Mouse (Mus musculus) hindbrain, embryonic 12.5 days (tissue): Measurements from ENCODE around the gene Anapc4. TPM values are rescaled to one million over a fixed set of nuclear protein-coding genes. Genes with fewer than 3 reads are reported as not detected.

Source experiments
- ATAC-seq: fragments of 200-750 bp; cut with Nextera tagmentation; 2 replicates; pipeline ENCODE4 v1.8.0; 2017; ENCODE audit warnings: moderate TSS enrichment; ENCODE audit not compliant: low FRiP score
- H3K27ac ChIP-seq: fragments of 300-500 bp; sonication (generic); 2 replicates; pipeline ENCODE4 v1.5.1; 2016; ENCODE audit warnings: mild to moderate bottlenecking
- H3K27me3 ChIP-seq: fragments of 300-500 bp; sonication (generic); 2 replicates; pipeline ENCODE4 v1.6.1; 2016; ENCODE audit warnings: mild to moderate bottlenecking
- H3K36me3 ChIP-seq: fragments of 300-500 bp; sonication (generic); 2 replicates; pipeline ENCODE4 v1.6.1; 2016; ENCODE audit warnings: mild to moderate bottlenecking
- H3K4me1 ChIP-seq: fragments of 300-500 bp; sonication (generic); 2 replicates; pipeline ENCODE4 v1.6.1; 2016
- H3K4me2 ChIP-seq: fragments of 300-500 bp; sonication (generic); replicated peaks from 2 replicates; pipeline ENCODE4 v1.6.1; 2016; ENCODE audit warnings: mild to moderate bottlenecking
- H3K4me3 ChIP-seq: fragments of 300-500 bp; sonication (generic); 2 replicates; pipeline ENCODE4 v1.5.1; 2016; ENCODE audit warnings: mild to moderate bottlenecking
- H3K9ac ChIP-seq: fragments of 300-500 bp; sonication (generic); 2 replicates; pipeline ENCODE4 v1.6.1; 2016; ENCODE audit warnings: mild to moderate bottlenecking, moderate library complexity
- H3K9me3 ChIP-seq: fragments of 300-500 bp; sonication (generic); replicated peaks from 2 replicates; pipeline ENCODE4 v1.6.1; 2016; ENCODE audit warnings: mild to moderate bottlenecking
- WGBS: fragments of 180-500 bp; shearing (Covaris S2); methylation state at CpG from one replicate; pipeline ENCODE4 v1.1.7; 2016; 5-methylcytosine and 5-hydroxymethylcytosine counted together
- polyA plus RNA-seq: library from polyadenylated mRNA; unstranded; fragments of >200 nt; fragmentation: Nextera tagmentation; extraction: Ambion mirVana; gene quantifications from 2 replicates; pipeline ENCODE4 v1.2.1, GENCODE M21; 2016

Gene Anapc4
- polyA plus RNA-seq, 1 experiment from 2014 or later: 119 TPM

GRCm38 (mm10) chr5:52871986-52872385, 38.2 kb downstream of the Anapc4 start:
- Histone ChIP-seq H3K9me3 (no peaks in the 10 kb centered on the region), H3K27me3 (no peaks in the 10 kb centered on the region), H3K36me3 (peaks cover 19% of the 10 kb centered on the region), H3K4me2 (no peak overlapping the region), H3K4me3 (no peak overlapping the region), H3K9ac (no peak overlapping the region), H3K4me1 (no peaks in the 10 kb centered on the region), H3K27ac (no peak overlapping the region)
- no peak for ATAC-seq
- WGBS: 96% methylated on average over 13 of the region's 13 CpGs

- ATAC-seq: peak; percentile 83
- Histone ChIP-seq H3K27me3 (peaks cover 5% of the 10 kb centered on the region; the same call in 1 of the 2 replicates), H3K4me2 (0 out of 2 replicates have a peak overlapping the region, but pooled peaks have one; percentile 26), H3K4me1 (no peaks in the 10 kb centered on the region), H3K4me3 (no peak overlapping the region), H3K36me3 (no peaks in the 10 kb centered on the region), H3K9me3 (no peaks in the 10 kb centered on the region), H3K27ac (no peak overlapping the region), H3K9ac (no peak overlapping the region)
- WGBS: 8% methylated on average over 8 of the region's 14 CpGs
Measured at GRCm38 (mm10) chr5:52878847-52879246, 45.0 kb downstream of the Anapc4 start.

- no peak overlapping the region for H3K27ac ChIP-seq
- no peak for ATAC-seq
- H3K9ac ChIP-seq: no peak overlapping the region
- WGBS: 86% methylated on average over 6 of the region's 6 CpGs
- H3K27me3 ChIP-seq: peaks cover 5% of the 10 kb centered on the region; the same call in 1 of the 2 replicates
- no peaks in the 10 kb centered on the region for H3K36me3 ChIP-seq
- no peaks in the 10 kb centered on the region for H3K4me1 ChIP-seq
- H3K9me3 ChIP-seq: no peaks in the 10 kb centered on the region
- H3K4me2 ChIP-seq: no peak overlapping the region
- H3K4me3 ChIP-seq: no peak overlapping the region
Measured at GRCm38 (mm10) chr5:52879926-52880325, 46.1 kb downstream of the Anapc4 start.

- no peak overlapping the region for H3K9ac ChIP-seq
- H3K4me1 ChIP-seq: no peaks in the 10 kb centered on the region
- peaks cover 5% of the 10 kb centered on the region; the same call in 1 of the 2 replicates for H3K27me3 ChIP-seq
- H3K36me3 ChIP-seq: no peaks in the 10 kb centered on the region
- ATAC-seq: no peak
- no peak overlapping the region for H3K27ac ChIP-seq
- 48% methylated on average over 2 of the region's 2 CpGs for WGBS
- no peak overlapping the region for H3K4me3 ChIP-seq
- H3K4me2 ChIP-seq: no peak overlapping the region
- H3K9me3 ChIP-seq: no peaks in the 10 kb centered on the region
Measured at GRCm38 (mm10) chr5:52882446-52882845, 48.6 kb downstream of the Anapc4 start.

- H3K9me3 ChIP-seq: no peaks in the 10 kb centered on the region
- WGBS: 57% methylated on average over 12 of the region's 12 CpGs
- ATAC-seq: no peak
Measured at GRCm38 (mm10) chr5:52887085-52887484, 53.3 kb downstream of the Anapc4 start.

GRCm38 (mm10) chr5:52889919-52890318, 56.1 kb downstream of the Anapc4 start:
- Histone ChIP-seq H3K4me3 (no peak overlapping the region), H3K27me3 (no peaks in the 10 kb centered on the region), H3K9me3 (no peaks in the 10 kb centered on the region), H3K27ac (no peak overlapping the region), H3K36me3 (no peaks in the 10 kb centered on the region), H3K9ac (no peak overlapping the region), H3K4me2 (no peak overlapping the region), H3K4me1 (no peaks in the 10 kb centered on the region)
- ATAC-seq: no peak
- WGBS: 79% methylated on average over 7 of the region's 7 CpGs

More at GRCm38 (mm10) chr5:52887085-52887484, 53.3 kb downstream of the Anapc4 start:
- Histone ChIP-seq H3K27ac (no peak overlapping the region), H3K9ac (no peak overlapping the region), H3K27me3 (no peaks in the 10 kb centered on the region), H3K4me2 (no peak overlapping the region), H3K4me1 (no peaks in the 10 kb centered on the region), H3K4me3 (no peak overlapping the region), H3K36me3 (no peaks in the 10 kb centered on the region)

GRCm38 (mm10) chr5:52891949-52892835, 58.4 kb downstream of the Anapc4 start:
- ATAC-seq: no peak
- no peak overlapping the region for H3K4me3 ChIP-seq
- 66% methylated on average over 12 of the region's 12 CpGs for WGBS
- no peaks in the 10 kb centered on the region for H3K4me1 ChIP-seq
- no peak overlapping the region for H3K9ac ChIP-seq
- no peak overlapping the region for H3K4me2 ChIP-seq
- H3K27me3 ChIP-seq: no peaks in the 10 kb centered on the region
- no peaks in the 10 kb centered on the region for H3K9me3 ChIP-seq
- no peak overlapping the region for H3K27ac ChIP-seq
- H3K36me3 ChIP-seq: no peaks in the 10 kb centered on the region

GRCm38 (mm10) chr5:52893938-52894337, 60.1 kb downstream of the Anapc4 start:
- Histone ChIP-seq H3K36me3 (no peaks in the 10 kb centered on the region), H3K9me3 (no peaks in the 10 kb centered on the region), H3K4me1 (no peaks in the 10 kb centered on the region), H3K27me3 (no peaks in the 10 kb centered on the region), H3K27ac (no peak overlapping the region), H3K9ac (no peak overlapping the region), H3K4me2 (no peak overlapping the region), H3K4me3 (no peak overlapping the region)
- WGBS: 78% methylated on average over 5 of the region's 5 CpGs
- no peak for ATAC-seq

- H3K4me3 ChIP-seq: no peak overlapping the region
- H3K27ac ChIP-seq: no peak overlapping the region
- no peaks in the 10 kb centered on the region for H3K4me1 ChIP-seq
- H3K27me3 ChIP-seq: no peaks in the 10 kb centered on the region
- no peaks in the 10 kb centered on the region for H3K36me3 ChIP-seq
- no peak overlapping the region for H3K9ac ChIP-seq
- H3K4me2 ChIP-seq: no peak overlapping the region
- 34% methylated on average over 4 of the region's 4 CpGs for WGBS
- no peaks in the 10 kb centered on the region for H3K9me3 ChIP-seq
- ATAC-seq: no peak
Measured at GRCm38 (mm10) chr5:52904246-52904645, 70.4 kb downstream of the Anapc4 start.

GRCm38 (mm10) chr5:52904671-52905070, 70.9 kb downstream of the Anapc4 start:
- H3K9me3 ChIP-seq: no peaks in the 10 kb centered on the region
- H3K4me1 ChIP-seq: no peaks in the 10 kb centered on the region
- H3K27ac ChIP-seq: no peak overlapping the region
- no peak overlapping the region for H3K4me2 ChIP-seq
- no peak overlapping the region for H3K4me3 ChIP-seq
- H3K27me3 ChIP-seq: no peaks in the 10 kb centered on the region
- 21% methylated on average over 6 of the region's 6 CpGs for WGBS
- no peaks in the 10 kb centered on the region for H3K36me3 ChIP-seq
- H3K9ac ChIP-seq: no peak overlapping the region
- no peak for ATAC-seq

- 0 out of 2 replicates have a peak, but pooled peaks cover 2% of the 10 kb centered on the region for H3K4me1 ChIP-seq
- no peaks in the 10 kb centered on the region for H3K9me3 ChIP-seq
- no peak overlapping the region for H3K9ac ChIP-seq
- ATAC-seq: no peak
- WGBS: 81% methylated on average over 3 of the region's 3 CpGs
- no peak overlapping the region for H3K4me2 ChIP-seq
- no peak overlapping the region for H3K4me3 ChIP-seq
- H3K36me3 ChIP-seq: no peaks in the 10 kb centered on the region
- no peaks in the 10 kb centered on the region for H3K27me3 ChIP-seq
- H3K27ac ChIP-seq: no peak overlapping the region
Measured at GRCm38 (mm10) chr5:52908246-52908645, 74.4 kb downstream of the Anapc4 start.

GRCm38 (mm10) chr5:52910159-52910591, 76.4 kb downstream of the Anapc4 start:
- Histone ChIP-seq H3K9ac (no peak overlapping the region), H3K4me1 (0 out of 2 replicates have a peak, but pooled peaks cover 2% of the 10 kb centered on the region), H3K27ac (no peak overlapping the region), H3K27me3 (no peaks in the 10 kb centered on the region), H3K9me3 (no peaks in the 10 kb centered on the region), H3K36me3 (no peaks in the 10 kb centered on the region), H3K4me3 (no peak overlapping the region), H3K4me2 (peak overlapping the region; percentile 20; the same call in 1 of the 2 replicates)
- 39% methylated on average over 12 of the region's 12 CpGs for WGBS
- ATAC-seq: no peak
